In genomic region chr10:38555040-38555439, GRCm38 (mm10) we compare ENCODE assay signal across 9 mouse cellular contexts.
DNase-seq lines count a peak whose midpoint lies in the region; ATAC-seq lines count a peak whose summit lies in the region.
"Had no signal": no experiment of that assay in that cellular context is flagged by ENCODE, and none has a peak within 500 bp of the region (broad histone marks: within the 10 kb centered on the region; RNA-seq: fewer than 3 reads in every experiment).

No protein-coding gene starts in this region.

- no peak overlapping the region for H3K27ac ChIP-seq in embryonic facial prominence, embryonic 11.5 days (replicated peaks; ENCODE audit: low read depth, low read length)
- H3K27ac ChIP-seq in midbrain, embryonic 14.5 days (replicated peaks; ENCODE audit: low read depth, low read length): peak overlapping the region; percentile 71
- H3K27ac ChIP-seq in kidney, embryonic 14.5 days (ENCODE audit: low read depth, low read length): no peak overlapping the region

- no peak overlapping the region for H3K9ac ChIP-seq in embryonic facial prominence, embryonic 11.5 days (replicated peaks; ENCODE audit: low read length)
- no peak overlapping the region for H3K9ac ChIP-seq in midbrain, embryonic 14.5 days (replicated peaks; ENCODE audit: low read length)
- no peak overlapping the region for H3K9ac ChIP-seq in kidney, embryonic 14.5 days (ENCODE audit: low read depth, low read length)

- H3K4me3 ChIP-seq in embryonic facial prominence, embryonic 11.5 days (ENCODE audit: low read depth, low read length): no peak overlapping the region
- no peak overlapping the region for H3K4me3 ChIP-seq in midbrain, embryonic 14.5 days (replicated peaks; ENCODE audit: low read depth, low read length)
- no peak overlapping the region for H3K4me3 ChIP-seq in kidney, embryonic 14.5 days (ENCODE audit: low read length)

- no peak overlapping the region for H3K4me2 ChIP-seq in embryonic facial prominence, embryonic 11.5 days (ENCODE audit: low read depth, low read length)
- peak overlapping the region; percentile 31 for H3K4me2 ChIP-seq in midbrain, embryonic 14.5 days (ENCODE audit: low read length)
- no peak overlapping the region for H3K4me2 ChIP-seq in kidney, embryonic 14.5 days (replicated peaks; ENCODE audit: low read depth, low read length)

- ATAC-seq in embryonic facial prominence, embryonic 11.5 days (replicated peaks; ENCODE audit: insufficient number of reproducible peaks, low FRiP score, low TSS enrichment, low read depth): peak; percentile 77; the same call in 1 of the 2 replicates
- peak; percentile 77 for ATAC-seq in midbrain, embryonic 14.5 days (ENCODE audit: low FRiP score, low TSS enrichment)
- no peak for ATAC-seq in kidney, embryonic 14.5 days (ENCODE audit: low FRiP score, low TSS enrichment)
- ATAC-seq: Patski had no signal

- no peaks in the 10 kb centered on the region for H3K9me3 ChIP-seq in embryonic facial prominence, embryonic 11.5 days (replicated peaks; ENCODE audit: control insufficient read depth, low read length)
- H3K9me3 ChIP-seq in midbrain, embryonic 14.5 days (ENCODE audit: control insufficient read depth, low read length): no peaks in the 10 kb centered on the region
- no peaks in the 10 kb centered on the region for H3K9me3 ChIP-seq in kidney, embryonic 14.5 days (ENCODE audit: control insufficient read depth, low read length)

- H3K4me1 ChIP-seq in embryonic facial prominence, embryonic 11.5 days (ENCODE audit: control insufficient read depth, insufficient read depth, low read length): no peaks in the 10 kb centered on the region
- H3K4me1 ChIP-seq in midbrain, embryonic 14.5 days (ENCODE audit: control insufficient read depth, insufficient read depth, low read length): peaks cover 10% of the 10 kb centered on the region
- H3K4me1 ChIP-seq in kidney, embryonic 14.5 days (ENCODE audit: control insufficient read depth, insufficient read depth, low read length): no peaks in the 10 kb centered on the region

- 31% methylated on average over 5 of the region's 5 CpGs for WGBS in embryonic facial prominence, embryonic 11.5 days
- 1% methylated on average over 5 of the region's 5 CpGs for WGBS in midbrain, embryonic 14.5 days
- WGBS in kidney, embryonic 14.5 days: 58% methylated on average over 5 of the region's 5 CpGs

- no peaks in the 10 kb centered on the region for H3K27me3 ChIP-seq in embryonic facial prominence, embryonic 11.5 days (ENCODE audit: control insufficient read depth, insufficient read depth, low read length)
- no peaks in the 10 kb centered on the region for H3K27me3 ChIP-seq in midbrain, embryonic 14.5 days (ENCODE audit: control insufficient read depth, insufficient read depth, low read length)
- H3K27me3 ChIP-seq in kidney, embryonic 14.5 days (ENCODE audit: control insufficient read depth, insufficient read depth, low read length): no peaks in the 10 kb centered on the region
- H3K27me3 ChIP-seq: Patski had no signal

- H3K36me3 ChIP-seq in embryonic facial prominence, embryonic 11.5 days (replicated peaks; ENCODE audit: control insufficient read depth, insufficient read depth, low read depth, low read length): no peaks in the 10 kb centered on the region
- H3K36me3 ChIP-seq in midbrain, embryonic 14.5 days (ENCODE audit: control insufficient read depth, insufficient read depth, low read length): no peaks in the 10 kb centered on the region
- H3K36me3 ChIP-seq in kidney, embryonic 14.5 days (ENCODE audit: control insufficient read depth, insufficient read depth, low read length): no peaks in the 10 kb centered on the region

- DNase-seq in R1 (ENCODE audit: low read depth, low spot score): peak; percentile 35
- DNase-seq in embryonic facial prominence, embryonic 11.5 days (ENCODE audit: low spot score): peak; percentile 69
- peak; percentile 55 for DNase-seq in layer of hippocampus, adult 11-12 months (ENCODE audit: low spot score)
- DNase-seq in midbrain, embryonic 14.5 days: peak; percentile 92
- DNase-seq in gastrocnemius, postnatal 4 days (ENCODE audit: low spot score in 2 of 2): no peak
- no peak for DNase-seq in thymus, postnatal 4 days
- no peak for DNase-seq in adipocyte (ENCODE audit: low spot score)

Comparison
In these comparisons a context has a peak if more than half of its experiments do, and no peak if none do; other contexts are left out.
1. DNase-seq: peak in R1 (single experiment), embryonic facial prominence, embryonic 11.5 days (single experiment), layer of hippocampus, adult 11-12 months (single experiment) and midbrain, embryonic 14.5 days (single experiment); none in gastrocnemius, postnatal 4 days (0 of 2), thymus, postnatal 4 days (single experiment) and adipocyte (single experiment).